Mouse (Mus musculus): ENCODE results near the gene Mindy4. TPM values are rescaled to one million over a fixed set of nuclear protein-coding genes. Genes with fewer than 3 reads are reported as not detected.

Mindy4 gene
- total and polyA plus RNA-seq, 2 experiments from 2014 or later: 11.9 to 12.5 TPM

DNA sequence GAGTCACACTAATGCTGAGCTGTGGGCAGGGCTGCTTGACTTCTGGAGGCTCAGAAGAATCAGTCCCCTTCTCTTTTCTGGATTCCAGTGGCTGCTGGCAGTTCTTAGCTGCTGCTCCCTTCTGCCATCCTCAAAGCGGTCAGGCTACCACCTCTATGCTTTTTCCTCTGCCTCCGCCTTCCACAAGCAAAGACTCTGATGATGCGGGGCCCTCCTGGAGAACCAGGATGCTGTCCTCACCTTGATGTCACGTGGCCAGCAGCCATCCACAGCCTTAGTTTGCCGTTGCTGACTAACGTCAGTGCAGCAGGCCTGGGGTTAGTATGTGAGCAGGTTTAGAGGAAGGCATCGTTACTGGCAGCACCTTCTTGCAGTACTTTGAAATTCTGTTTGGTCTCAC is 28.9 kb downstream of the Mindy4 start:
- Histone ChIP-seq H3K4me2 (ENCODE audit: low read depth) (no peak overlapping the region), H3K4me3 (ENCODE audit: low read depth, low read length) (no peak overlapping the region), H3K27ac (ENCODE audit: low read depth, low read length) (no peak overlapping the region), H3K36me3 (ENCODE audit: insufficient read depth) (peaks cover 8% of the 10 kb centered on the region; the same call in 1 of the 2 replicates), H3K27me3 (ENCODE audit: insufficient read depth, low read length) (no peaks in the 10 kb centered on the region), H3K9me3 (ENCODE audit: low read length) (no peaks in the 10 kb centered on the region), H3K9ac (no peak overlapping the region), H3K4me1 (ENCODE audit: insufficient read depth) (no peaks in the 10 kb centered on the region)
- WGBS: 91% methylated on average over 7 of the region's 7 CpGs
- DNase-seq (no peak), ATAC-seq (no peak)
- TF ChIP-seq CTCF (IDR thresholded peaks at IDR 0.05; ENCODE audit: low read depth): no peak

DNA sequence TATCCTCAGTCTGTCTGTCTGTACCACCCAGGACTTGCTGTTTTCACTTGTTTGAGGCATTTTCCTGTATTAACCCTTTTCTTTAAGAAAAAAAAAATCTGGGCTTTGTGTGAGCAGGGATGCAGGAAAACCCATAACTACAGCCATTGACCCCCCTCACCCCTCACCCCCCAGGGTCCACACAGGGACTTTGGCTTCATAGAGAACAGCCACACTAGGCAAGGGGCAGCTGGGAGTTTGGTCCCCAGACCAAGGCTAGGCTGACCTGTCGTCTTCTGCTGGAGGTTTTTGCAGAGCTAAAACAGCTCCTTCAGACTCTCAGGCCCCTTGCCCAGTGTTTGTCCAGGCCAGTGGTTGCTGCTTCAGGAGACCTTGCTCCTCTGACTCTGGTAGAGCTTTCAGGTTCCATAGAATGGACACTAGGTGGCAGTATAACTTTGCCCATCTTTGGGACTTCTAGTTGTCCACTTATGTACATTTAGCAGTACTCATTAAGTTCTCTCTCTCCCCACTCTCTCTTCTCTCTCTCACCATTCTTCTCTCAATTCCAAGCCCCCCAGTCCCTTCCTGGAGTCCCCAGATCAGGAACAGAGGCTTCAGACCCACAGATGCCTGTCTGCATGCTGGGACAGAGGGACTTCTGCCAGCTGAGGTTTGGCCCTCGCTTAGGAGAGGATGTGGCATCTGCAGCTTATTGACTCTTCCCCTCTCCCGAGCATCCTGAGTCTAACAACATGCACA is 29.5 kb downstream of the Mindy4 start:
- H3K9ac ChIP-seq: no peak overlapping the region
- DNase-seq (peak; percentile 81), ATAC-seq (peak; percentile 86)
- H3K27ac ChIP-seq (ENCODE audit: low read depth, low read length): no peak overlapping the region
- peaks cover 8% of the 10 kb centered on the region; the same call in 1 of the 2 replicates for H3K36me3 ChIP-seq (ENCODE audit: insufficient read depth)
- no peaks in the 10 kb centered on the region for H3K27me3 ChIP-seq (ENCODE audit: insufficient read depth, low read length)
- H3K4me2 ChIP-seq (ENCODE audit: low read depth): no peak overlapping the region
- TF ChIP-seq CTCF (IDR thresholded peaks at IDR 0.05; ENCODE audit: low read depth): peak; percentile 86
- H3K4me1 ChIP-seq (ENCODE audit: insufficient read depth): no peaks in the 10 kb centered on the region
- H3K4me3 ChIP-seq (ENCODE audit: low read depth, low read length): no peak overlapping the region
- WGBS: 63% methylated on average over 3 of the region's 3 CpGs
- no peaks in the 10 kb centered on the region for H3K9me3 ChIP-seq (ENCODE audit: low read length)

DNA sequence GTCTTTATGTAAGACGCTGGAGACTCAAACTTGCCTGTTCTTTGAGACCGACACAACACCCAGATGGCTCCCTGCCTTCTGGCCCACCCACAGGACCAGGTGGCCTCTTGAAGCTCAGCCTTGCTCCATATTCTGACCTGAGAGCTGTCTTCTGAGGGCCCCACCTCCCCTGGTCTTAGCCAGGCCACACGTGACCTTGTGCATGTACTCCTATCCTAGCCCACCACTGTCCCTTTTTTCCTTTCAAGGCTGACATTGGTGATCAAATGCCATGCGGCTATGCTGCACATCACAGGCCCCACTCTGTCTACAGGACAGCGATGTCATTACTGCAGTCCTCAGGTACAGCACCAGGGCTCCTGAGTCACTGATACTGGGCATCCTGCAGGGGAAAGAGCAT is 30.1 kb downstream of the Mindy4 start:
- Histone ChIP-seq H3K27me3 (ENCODE audit: insufficient read depth, low read length) (no peaks in the 10 kb centered on the region), H3K27ac (ENCODE audit: low read depth, low read length) (no peak overlapping the region), H3K4me1 (ENCODE audit: insufficient read depth) (no peaks in the 10 kb centered on the region), H3K4me2 (ENCODE audit: low read depth) (no peak overlapping the region), H3K9ac (no peak overlapping the region), H3K36me3 (ENCODE audit: insufficient read depth) (peaks cover 8% of the 10 kb centered on the region; the same call in 1 of the 2 replicates), H3K9me3 (ENCODE audit: low read length) (no peaks in the 10 kb centered on the region), H3K4me3 (ENCODE audit: low read depth, low read length) (no peak overlapping the region)
- ATAC-seq (no peak), DNase-seq (no peak)
- WGBS: 92% methylated on average over 5 of the region's 5 CpGs
- TF ChIP-seq CTCF (IDR thresholded peaks at IDR 0.05; ENCODE audit: low read depth): no peak

DNA sequence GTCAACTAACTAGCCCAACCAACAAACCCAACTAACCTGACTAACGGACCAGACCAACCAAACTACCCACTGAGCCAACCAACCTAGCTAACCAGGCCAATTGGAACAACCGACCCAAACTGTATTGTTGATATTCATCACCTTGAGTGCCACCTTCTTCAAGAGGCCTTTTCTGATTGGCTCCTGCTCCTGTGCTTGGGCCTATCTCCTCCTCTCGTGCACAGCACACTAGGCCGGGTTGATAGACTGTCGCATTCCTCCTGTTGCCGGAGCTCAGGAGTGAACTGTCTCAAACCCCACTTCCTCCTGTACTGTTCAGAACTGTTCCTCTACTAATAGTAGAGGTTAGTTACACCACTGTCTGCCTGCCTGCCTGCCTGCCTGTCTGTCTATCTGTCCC is 31.5 kb downstream of the Mindy4 start:
- TF ChIP-seq CTCF (IDR thresholded peaks at IDR 0.05; ENCODE audit: low read depth): no peak
- ATAC-seq (no peak), DNase-seq (no peak)
- Histone ChIP-seq H3K4me2 (ENCODE audit: low read depth) (no peak overlapping the region), H3K27ac (ENCODE audit: low read depth, low read length) (no peak overlapping the region), H3K9ac (no peak overlapping the region), H3K9me3 (ENCODE audit: low read length) (no peaks in the 10 kb centered on the region), H3K4me1 (ENCODE audit: insufficient read depth) (no peaks in the 10 kb centered on the region), H3K4me3 (ENCODE audit: low read depth, low read length) (no peak overlapping the region), H3K27me3 (ENCODE audit: insufficient read depth, low read length) (no peaks in the 10 kb centered on the region), H3K36me3 (ENCODE audit: insufficient read depth) (peaks cover 8% of the 10 kb centered on the region; the same call in 1 of the 2 replicates)
- WGBS: 92% methylated on average over 6 of the region's 6 CpGs

DNA sequence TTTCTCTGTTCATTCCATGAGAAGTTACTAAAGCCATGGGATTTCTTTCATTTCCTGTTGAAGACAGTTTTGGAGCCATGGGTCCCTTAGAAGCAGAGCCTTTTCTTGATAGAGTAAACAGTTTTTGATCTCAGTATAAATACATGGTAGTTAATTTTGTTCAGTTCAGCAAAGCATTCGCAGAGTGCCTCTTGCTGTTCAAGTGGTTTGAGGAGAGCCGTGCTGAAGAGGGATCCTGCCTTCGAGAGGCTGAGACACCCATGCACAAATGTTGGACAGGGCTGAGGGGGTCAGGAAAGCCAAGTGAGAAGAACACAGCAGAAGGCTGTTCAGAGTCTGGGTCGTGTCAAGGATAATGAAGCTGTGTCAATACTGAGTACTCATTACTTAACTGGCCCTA is 32.5 kb downstream of the Mindy4 start:
- DNase-seq: no peak
- Histone ChIP-seq H3K4me1 (ENCODE audit: insufficient read depth) (no peaks in the 10 kb centered on the region), H3K4me3 (ENCODE audit: low read depth, low read length) (no peak overlapping the region), H3K9ac (no peak overlapping the region), H3K36me3 (ENCODE audit: insufficient read depth) (peaks cover 8% of the 10 kb centered on the region; the same call in 1 of the 2 replicates), H3K9me3 (ENCODE audit: low read length) (no peaks in the 10 kb centered on the region), H3K4me2 (ENCODE audit: low read depth) (no peak overlapping the region), H3K27ac (ENCODE audit: low read depth, low read length) (no peak overlapping the region), H3K27me3 (ENCODE audit: insufficient read depth, low read length) (no peaks in the 10 kb centered on the region)
- no peak for TF ChIP-seq CTCF (IDR thresholded peaks at IDR 0.05; ENCODE audit: low read depth)
- WGBS: 76% methylated on average over 4 of the region's 4 CpGs
- ATAC-seq: no peak

DNA sequence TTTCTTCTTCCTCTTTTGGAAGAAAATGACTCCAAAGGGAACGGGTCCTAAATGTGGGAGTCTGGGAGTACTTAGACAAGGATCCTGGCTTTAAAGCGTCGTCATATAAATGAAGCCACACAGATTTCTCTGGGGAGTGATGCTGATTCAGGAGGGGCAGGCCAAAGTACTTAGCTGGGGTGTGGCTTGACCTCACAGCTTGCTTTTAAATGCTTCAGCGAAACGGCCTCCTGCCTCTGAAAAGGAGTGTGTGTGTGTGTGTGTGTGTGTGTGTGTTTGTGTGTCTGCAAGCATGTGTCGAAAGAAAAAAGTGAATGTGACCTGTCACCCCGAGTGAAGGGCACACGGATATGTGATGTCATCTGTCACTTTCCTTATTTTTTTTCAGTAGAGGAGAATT is 36.7 kb downstream of the Mindy4 start:
- Histone ChIP-seq H3K36me3 (ENCODE audit: insufficient read depth) (no peaks in the 10 kb centered on the region), H3K4me3 (ENCODE audit: low read depth, low read length) (no peak overlapping the region), H3K27me3 (ENCODE audit: insufficient read depth, low read length) (no peaks in the 10 kb centered on the region), H3K9me3 (ENCODE audit: low read length) (no peaks in the 10 kb centered on the region), H3K27ac (ENCODE audit: low read depth, low read length) (no peak overlapping the region), H3K4me2 (ENCODE audit: low read depth) (no peak overlapping the region), H3K4me1 (ENCODE audit: insufficient read depth) (no peaks in the 10 kb centered on the region), H3K9ac (no peak overlapping the region)
- 60% methylated on average over 8 of the region's 8 CpGs for WGBS
- no peak for DNase-seq
- no peak for TF ChIP-seq CTCF (IDR thresholded peaks at IDR 0.05; ENCODE audit: low read depth)
- no peak for ATAC-seq

DNA sequence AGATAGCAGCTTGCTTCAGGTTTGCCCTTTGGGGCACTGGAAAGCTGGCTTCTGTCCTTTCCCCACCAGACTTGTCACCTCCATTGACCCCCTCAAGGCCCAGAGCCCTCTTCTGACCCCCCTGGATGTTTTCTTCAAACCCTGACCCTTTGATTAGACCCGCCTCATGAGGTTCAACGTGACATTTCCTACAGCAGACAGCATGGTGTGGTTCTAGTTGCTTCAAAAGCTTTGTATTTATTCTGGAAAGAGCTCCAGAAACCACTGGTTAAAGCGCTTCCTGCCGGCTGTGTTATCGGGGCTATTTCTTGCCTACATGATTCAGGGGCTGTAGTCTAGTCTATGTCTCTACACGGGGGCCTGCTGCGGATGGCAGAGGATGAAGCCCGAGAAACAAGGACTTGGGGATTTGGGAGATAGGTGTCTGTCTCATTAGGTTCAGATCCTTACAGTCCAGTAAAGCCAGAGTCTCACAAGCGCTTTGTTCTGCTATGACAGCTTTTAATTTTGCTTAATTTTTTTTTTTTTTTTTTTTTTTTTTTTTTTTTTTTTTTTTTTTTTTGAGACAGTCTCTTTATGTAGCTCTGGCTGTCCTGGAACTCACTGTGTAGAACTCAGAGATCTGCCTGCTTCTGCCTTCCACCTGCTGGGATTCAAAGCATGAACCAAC is 37.5 kb downstream of the Mindy4 start:
- Histone ChIP-seq H3K27ac (ENCODE audit: low read depth, low read length) (no peak overlapping the region), H3K4me3 (ENCODE audit: low read depth, low read length) (no peak overlapping the region), H3K9ac (no peak overlapping the region), H3K9me3 (ENCODE audit: low read length) (no peaks in the 10 kb centered on the region), H3K4me1 (ENCODE audit: insufficient read depth) (no peaks in the 10 kb centered on the region), H3K36me3 (ENCODE audit: insufficient read depth) (no peaks in the 10 kb centered on the region), H3K4me2 (ENCODE audit: low read depth) (no peak overlapping the region), H3K27me3 (ENCODE audit: insufficient read depth, low read length) (no peaks in the 10 kb centered on the region)
- DNase-seq (no peak), ATAC-seq (no peak)
- no peak for TF ChIP-seq CTCF (IDR thresholded peaks at IDR 0.05; ENCODE audit: low read depth)
- 87% methylated on average over 9 of the region's 9 CpGs for WGBS

Data from forebrain, postnatal 0 days (tissue).